Mouse (Mus musculus) CH12.LX (cell line): Measurements from ENCODE around the gene Saa1. TPM values are rescaled to one million over a fixed set of nuclear protein-coding genes. Genes with fewer than 3 reads are reported as not detected.

Experiments used
- DNase-seq: peaks from one replicate; pipeline ENCODE4 v3.0.0-alpha.2; 2013; ENCODE audit errors: extremely low read depth
- H3K27ac ChIP-seq: 2 replicates; pipeline ENCODE4 v1.5.1; 2012; ENCODE audit warnings: low read depth, mild to moderate bottlenecking, control low read depth, moderate library complexity; ENCODE audit not compliant: insufficient read depth
- H3K27me3 ChIP-seq: replicated peaks from 2 replicates; pipeline ENCODE3; 2012; ENCODE audit warnings: inconsistent platforms
- H3K36me3 ChIP-seq, 2 experiments: replicated peaks in 1 of 2; 2 replicates each; pipeline versions ENCODE3 to v1.6.1; 2012; ENCODE audit warnings: inconsistent platforms in 1 of 2, low read length in 1 of 2, mild to moderate bottlenecking in 1 of 2, mixed read lengths in 1 of 2, moderate library complexity in 1 of 2; ENCODE audit not compliant: control insufficient read depth in 1 of 2, insufficient read depth in 1 of 2
- H3K4me1 ChIP-seq, 2 experiments: 2 replicates each; pipeline ENCODE4 v1.6.1; 2012; ENCODE audit warnings: inconsistent platforms in 1 of 2, moderate library complexity in 1 of 2; ENCODE audit not compliant: insufficient read depth in 2 of 2, control insufficient read depth in 1 of 2
- H3K4me2 ChIP-seq: 2 replicates; pipeline ENCODE4 v1.6.1; 2012; ENCODE audit warnings: low read depth, mild to moderate bottlenecking, control low read depth; ENCODE audit not compliant: poor library complexity, insufficient read depth, severe bottlenecking
- H3K4me3 ChIP-seq, 3 experiments: fragments of 150-350 bp in 1 of 3; sonication (generic) in 1 of 3; replicated peaks in 1 of 3; 2 replicates each; pipeline versions ENCODE3 to v1.5.1; 2011 to 2012; ENCODE audit warnings: low read depth in 2 of 3, low read length in 2 of 3, mild to moderate bottlenecking in 2 of 3, moderate library complexity in 2 of 3, control low read depth in 1 of 3, improper control_type of control experiment in 1 of 3, inconsistent platforms in 1 of 3, mixed read lengths in 1 of 3; ENCODE audit not compliant: poor library complexity in 1 of 3
- H3K79me2 ChIP-seq: replicated peaks from 2 replicates; pipeline ENCODE4 v1.6.1; 2012; ENCODE audit warnings: mild to moderate bottlenecking, moderate library complexity; ENCODE audit not compliant: control insufficient read depth, poor library complexity, insufficient read depth, severe bottlenecking; ENCODE audit errors: extremely low read depth
- H3K9ac ChIP-seq: 2 replicates; pipeline ENCODE4 v1.6.1; 2012; ENCODE audit warnings: low read depth, mild to moderate bottlenecking, control low read depth, moderate library complexity; ENCODE audit not compliant: insufficient read depth
- H3K9me3 ChIP-seq: replicated peaks from 2 replicates; pipeline ENCODE3; 2012; ENCODE audit warnings: low read length, inconsistent platforms, mixed read lengths
- BHLHE40 ChIP-seq: IDR thresholded peaks from 2 replicates; pipeline ENCODE4 v1.6.1; 2011; ENCODE audit warnings: mild to moderate bottlenecking, low read depth, low read length, improper control_type of control experiment
- CHD2 ChIP-seq: IDR thresholded peaks from 2 replicates; pipeline ENCODE4 v1.6.1; 2011; ENCODE audit warnings: low read length, improper control_type of control experiment
- CTCF ChIP-seq, 2 experiments: IDR thresholded peaks in 1 of 2; conservative IDR thresholded peaks in 1 of 2; 2 replicates each; pipeline ENCODE4 v1.5.1; 2011 to 2012; ENCODE audit warnings: low read depth in 2 of 2, low read length in 2 of 2, improper control_type of control experiment in 1 of 2, inconsistent platforms in 1 of 2, mild to moderate bottlenecking in 1 of 2, moderate library complexity in 1 of 2
- E2F4 ChIP-seq: IDR thresholded peaks from 2 replicates; pipeline ENCODE4 v1.6.1; 2011; ENCODE audit warnings: low read depth, low read length, improper control_type of control experiment; ENCODE audit not compliant: insufficient replicate concordance
- ELF1 ChIP-seq: IDR thresholded peaks from 2 replicates; pipeline ENCODE4 v1.6.1; 2014; ENCODE audit warnings: low read depth, mild to moderate bottlenecking, inconsistent platforms, low read length, improper control_type of control experiment
- ETS1 ChIP-seq: conservative IDR thresholded peaks from 2 replicates; pipeline ENCODE4 v1.6.1; 2012; ENCODE audit warnings: low read depth, mild to moderate bottlenecking, inconsistent platforms, low read length, improper control_type of control experiment, moderate library complexity
- HCFC1 ChIP-seq: IDR thresholded peaks from 2 replicates; pipeline ENCODE4 v1.6.1; 2012; ENCODE audit warnings: low read depth, mild to moderate bottlenecking, inconsistent platforms, low read length, improper control_type of control experiment
- IRF4 ChIP-seq: IDR thresholded peaks from 2 replicates; pipeline ENCODE4 v1.6.1; 2014; ENCODE audit warnings: low read depth, mild to moderate bottlenecking, inconsistent platforms, low read length, improper control_type of control experiment
- JUN ChIP-seq: IDR thresholded peaks from 2 replicates; pipeline ENCODE4 v1.6.1; 2011; ENCODE audit warnings: low read depth, mild to moderate bottlenecking, low read length, improper control_type of control experiment, moderate library complexity; ENCODE audit not compliant: insufficient read depth
- JUND ChIP-seq: conservative IDR thresholded peaks from 2 replicates; pipeline ENCODE4 v1.6.1; 2011; ENCODE audit warnings: low read depth, low read length, improper control_type of control experiment
- KAT2A ChIP-seq: IDR thresholded peaks from 2 replicates; pipeline ENCODE4 v1.6.1; 2012; ENCODE audit warnings: low read length, improper control_type of control experiment, inconsistent platforms; ENCODE audit not compliant: insufficient replicate concordance
- MAZ ChIP-seq: IDR thresholded peaks from 2 replicates; pipeline ENCODE4 v1.6.1; 2012; ENCODE audit warnings: low read depth, mild to moderate bottlenecking, inconsistent platforms, low read length, improper control_type of control experiment, moderate library complexity
- MEF2A ChIP-seq: IDR thresholded peaks from 2 replicates; pipeline ENCODE4 v1.6.1; 2014; ENCODE audit warnings: low read depth, mild to moderate bottlenecking, inconsistent platforms, low read length, improper control_type of control experiment, borderline replicate concordance
- MXI1 ChIP-seq: IDR thresholded peaks from 2 replicates; pipeline ENCODE4 v1.6.1; 2011; ENCODE audit warnings: mild to moderate bottlenecking, low read depth, low read length, improper control_type of control experiment
- MYC ChIP-seq: IDR thresholded peaks from 2 replicates; pipeline ENCODE4 v1.6.1; 2011; ENCODE audit warnings: low read depth, mild to moderate bottlenecking, improper control_type of control experiment, low read length
- NELFE ChIP-seq: IDR thresholded peaks from 2 replicates; pipeline ENCODE4 v1.6.1; 2011; ENCODE audit warnings: low read depth, low read length, improper control_type of control experiment
- POLR2A ChIP-seq: IDR thresholded peaks from 2 replicates; pipeline ENCODE4 v1.6.1; 2011; ENCODE audit warnings: low read depth, mild to moderate bottlenecking, improper control_type of control experiment, low read length
- SIN3A ChIP-seq: IDR thresholded peaks from 2 replicates; pipeline ENCODE4 v1.6.1; 2012; ENCODE audit warnings: low read length, improper control_type of control experiment, inconsistent platforms
- SMC3 ChIP-seq: IDR thresholded peaks from 2 replicates; pipeline ENCODE4 v1.6.1; 2011; ENCODE audit warnings: low read depth, low read length, improper control_type of control experiment
- TBP ChIP-seq: conservative IDR thresholded peaks from 2 replicates; pipeline ENCODE4 v1.6.1; 2011; ENCODE audit warnings: low read depth, low read length, improper control_type of control experiment
- TCF12 ChIP-seq: IDR thresholded peaks from 2 replicates; pipeline ENCODE4 v1.6.1; 2014; ENCODE audit warnings: low read depth, mild to moderate bottlenecking, inconsistent platforms, low read length, improper control_type of control experiment
- UBTF ChIP-seq: IDR thresholded peaks from 2 replicates; pipeline ENCODE4 v1.6.1; 2012; ENCODE audit warnings: low read depth, mild to moderate bottlenecking, inconsistent platforms, low read length, improper control_type of control experiment, moderate library complexity
- USF1 ChIP-seq: IDR thresholded peaks from 2 replicates; pipeline ENCODE4 v1.6.1; 2014; ENCODE audit warnings: low read depth, mild to moderate bottlenecking, inconsistent platforms, low read length, improper control_type of control experiment
- USF2 ChIP-seq: conservative IDR thresholded peaks from 2 replicates; pipeline ENCODE4 v1.6.1; 2011; ENCODE audit warnings: low read depth, low read length, improper control_type of control experiment
- ZC3H11A ChIP-seq: IDR thresholded peaks from 2 replicates; pipeline ENCODE4 v1.6.1; 2012; ENCODE audit warnings: low read depth, mild to moderate bottlenecking, inconsistent platforms, low read length, improper control_type of control experiment
- ZNF384 ChIP-seq: IDR thresholded peaks from 2 replicates; pipeline ENCODE4 v1.6.1; 2012; ENCODE audit warnings: low read depth, low read length, improper control_type of control experiment, inconsistent platforms
- dilution Hi-C: fragments of 300-500 bp; cut with MboI; formaldehyde crosslinking; loops from 2 replicates; pipeline ENCODE4 v1.14.3; 2020; ENCODE audit warnings: low sequenced_read_pairs; ENCODE audit not compliant: extremely low pct_unique_long_range_greater_than_20kb, extremely low pct_ligation_motif_present
- in situ Hi-C: fragments of 300-500 bp; cut with MboI; formaldehyde crosslinking; loops from 3 replicates; pipeline ENCODE4 v1.14.3; 2019; ENCODE audit warnings: low sequenced_read_pairs, low pct_ligation_motif_present, low pct_unique_long_range_greater_than_20kb, mixed read lengths
- polyA plus RNA-seq: library from polyadenylated mRNA; unstranded; fragments of >175 nt; gene quantifications from 2 replicates; pipeline ENCODE4 v1.2.1, GENCODE M21; 2012; ENCODE audit warnings: low read depth; ENCODE audit not compliant: insufficient read length
- total RNA-seq, 2 experiments: library from RNA; depleted of rRNA; stranded (reverse); fragments of 300-350 nt in 1 of 2; fragments of >200 nt in 1 of 2; gene quantifications; 2 replicates each; pipeline ENCODE4 v1.2.3; 2012 to 2014

The Saa1 gene
- total and polyA plus RNA-seq, 3 experiments, result not detected

DNA sequence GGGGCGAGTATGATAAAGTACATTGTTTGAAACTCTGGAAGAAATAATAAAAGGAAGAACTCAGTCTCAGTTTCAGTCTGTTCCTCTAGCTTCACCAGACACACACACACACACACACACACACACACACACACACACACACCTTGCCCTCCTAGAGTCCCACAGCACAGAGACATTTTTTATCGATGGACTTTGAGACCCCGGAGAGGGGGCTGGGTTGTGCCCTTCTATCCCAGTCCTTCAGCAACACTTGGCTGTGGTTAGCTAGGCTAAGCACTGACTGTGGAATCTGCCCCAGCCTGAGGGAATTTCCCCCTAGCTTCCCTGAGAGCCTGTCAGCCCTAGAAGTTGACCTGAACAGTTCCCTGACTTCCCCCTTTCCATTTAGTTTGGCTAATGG is 18.9 kb downstream of the Saa1 start:
- no peaks in the 10 kb centered on the region for H3K27me3 ChIP-seq
- H3K4me2 ChIP-seq, result no peak overlapping the region
- no peak overlapping the region for H3K27ac ChIP-seq
- H3K9ac ChIP-seq, result no peak overlapping the region
- no peaks in the 10 kb centered on the region for H3K79me2 ChIP-seq
- peak; percentile 42 for TF ChIP-seq BHLHE40
- TF ChIP-seq JUND, result no peak
- no peaks in the 10 kb centered on the region for H3K36me3 ChIP-seq
- H3K4me1 ChIP-seq, result peaks cover 11 to 31% of the 10 kb centered on the region in 2 experiments; a peak in 3 of 4 replicates
- H3K9me3 ChIP-seq, result no peaks in the 10 kb centered on the region
- no peak overlapping the region for H3K4me3 ChIP-seq
- no peak for DNase-seq
- in situ Hi-C loops (no loop called here), dilution Hi-C loops (no loop called here)

DNA sequence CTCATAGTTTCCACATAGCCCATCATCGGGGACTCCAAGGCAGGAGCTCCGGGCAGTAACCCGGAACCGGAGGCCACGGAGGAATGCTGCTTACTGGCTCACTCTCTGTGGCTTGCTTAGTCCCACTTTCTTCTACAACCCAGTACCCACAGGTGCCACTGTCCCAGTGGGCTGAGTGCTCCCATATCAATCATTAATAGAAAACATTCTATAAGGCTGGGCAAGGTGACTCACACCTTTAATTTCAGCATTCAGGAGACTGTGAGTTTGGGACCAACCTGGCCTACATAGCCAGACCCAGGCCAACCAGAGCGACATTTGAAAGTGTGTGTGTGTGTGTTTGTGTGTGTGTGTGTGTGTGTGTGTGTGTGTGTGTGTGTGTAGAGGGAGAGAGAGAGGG is 19.4 kb downstream of the Saa1 start:
- dilution Hi-C loops, result no loop called here
- no peak overlapping the region for H3K4me2 ChIP-seq
- H3K79me2 ChIP-seq, result no peaks in the 10 kb centered on the region
- H3K36me3 ChIP-seq, result no peaks in the 10 kb centered on the region
- H3K4me1 ChIP-seq, result peaks cover 11 to 31% of the 10 kb centered on the region in 2 experiments; a peak in 3 of 4 replicates
- no peak for DNase-seq
- H3K27ac ChIP-seq, result no peak overlapping the region
- H3K4me3 ChIP-seq, result no peak overlapping the region
- TF ChIP-seq ZNF384 (no peak), MAZ (no peak), POLR2A (no peak)
- H3K27me3 ChIP-seq, result no peaks in the 10 kb centered on the region
- in situ Hi-C loops, result no loop called here
- no peak overlapping the region for H3K9ac ChIP-seq
- H3K9me3 ChIP-seq, result no peaks in the 10 kb centered on the region

DNA sequence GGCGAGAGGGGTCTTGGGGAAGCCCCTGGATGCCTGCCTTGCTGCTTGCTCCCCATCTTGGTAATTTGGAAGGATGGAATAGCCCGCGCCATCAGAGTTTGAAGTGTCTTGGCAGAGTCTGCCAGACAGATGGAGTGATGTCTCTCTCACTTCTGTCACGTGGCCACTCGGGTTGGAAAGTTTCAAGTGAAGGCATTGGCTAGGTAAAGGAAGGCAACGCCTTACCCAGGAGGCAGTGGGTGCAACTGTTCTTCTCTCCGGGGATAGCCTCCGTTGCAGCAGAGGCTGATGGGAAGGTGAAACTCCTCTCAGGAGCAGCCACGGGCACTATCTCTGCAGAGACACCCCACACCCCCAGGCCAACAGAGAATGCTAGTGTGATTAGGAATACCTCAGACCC is 22.3 kb downstream of the Saa1 start:
- no peak overlapping the region for H3K27ac ChIP-seq
- TF ChIP-seq SIN3A, result 0 out of 2 replicates have a peak, but pooled peaks have one; percentile 45
- no peak for TF ChIP-seq CTCF (conservative IDR thresholded peaks at IDR 0.05 in 1 of 2, IDR thresholded peaks at IDR 0.05 in 1 of 2; ENCODE audit: low read depth in 2 of 2, low read length in 2 of 2)
- TF ChIP-seq HCFC1, result peak; percentile 66
- TF ChIP-seq JUN, result no peak
- peak; percentile 32; the same call in 1 of the 2 replicates for TF ChIP-seq ETS1
- peak; percentile 36; the same call in 1 of the 2 replicates for TF ChIP-seq NELFE
- peak; percentile 69; the same call in 1 of the 2 replicates for TF ChIP-seq MXI1
- TF ChIP-seq TBP, result peak; percentile 65
- TF ChIP-seq MAZ, result no peak
- TF ChIP-seq KAT2A, result 0 out of 2 replicates have a peak, but pooled peaks have one; percentile 35
- peak; percentile 91 for TF ChIP-seq USF1
- no peak for TF ChIP-seq UBTF
- peak; percentile 84 for TF ChIP-seq BHLHE40
- no peak for TF ChIP-seq E2F4
- peak; percentile 74; the same call in 1 of the 2 replicates for TF ChIP-seq TCF12
- TF ChIP-seq IRF4, result peak; percentile 48; the same call in 1 of the 2 replicates
- TF ChIP-seq MYC, result peak; percentile 72; the same call in 1 of the 2 replicates
- TF ChIP-seq ELF1, result no peak
- no peak for TF ChIP-seq CHD2
- TF ChIP-seq USF2, result peak; percentile 92
- no peak for TF ChIP-seq JUND
- no peak for TF ChIP-seq ZC3H11A
- TF ChIP-seq SMC3, result no peak
- no peak for TF ChIP-seq MEF2A

More for the DNA sequence above, 22.3 kb downstream of the Saa1 start:
- dilution Hi-C loops, result no loop called here
- H3K4me1 ChIP-seq, result peaks cover 11 to 31% of the 10 kb centered on the region in 2 experiments; a peak in 3 of 4 replicates
- H3K27me3 ChIP-seq, result no peaks in the 10 kb centered on the region
- H3K36me3 ChIP-seq, result no peaks in the 10 kb centered on the region
- H3K79me2 ChIP-seq, result no peaks in the 10 kb centered on the region
- H3K9me3 ChIP-seq, result no peaks in the 10 kb centered on the region
- in situ Hi-C loops, result no loop called here
- H3K4me3 ChIP-seq, result peak overlapping the region in 2 of 3 experiments; percentile 14 to 25
- H3K4me2 ChIP-seq, result peak overlapping the region; percentile 14
- DNase-seq, result peak; percentile 56
- H3K9ac ChIP-seq, result peak overlapping the region; percentile 25
